ENCODE assay signal across 25 mouse cellular contexts in genomic region chr9:22718174-22718823, GRCm38 (mm10).
A peak's percentile ranks its signal among the peaks of the same experiment; 100 is the strongest.
DNase-seq lines count a peak whose midpoint lies in the region; ATAC-seq and TF ChIP-seq lines count a peak whose summit lies in the region.
"Had no signal": no experiment of that assay in that cellular context is flagged by ENCODE, and none has a peak within 500 bp of the region (broad histone marks: within the 10 kb centered on the region; RNA-seq: fewer than 3 reads in every experiment).

No protein-coding gene starts in this region.

- no peak for ATAC-seq in liver, postnatal 0 days
- ATAC-seq in megakaryocyte, adult 5-6 weeks (ENCODE audit: poor library complexity, severe bottlenecking) = no peak
- ATAC-seq in intestine, postnatal 0 days = peak; percentile 84
- ATAC-seq: activated CD4-positive, CD25-positive, alpha-beta regulatory T cell, adult 4 months; forebrain, embryonic 16.5 days; hindbrain, embryonic 16.5 days; midbrain, embryonic 15.5 days had no signal

- H3K9ac ChIP-seq in liver, postnatal 0 days (replicated peaks) = no peak overlapping the region
- no peak overlapping the region for H3K9ac ChIP-seq in intestine, postnatal 0 days (ENCODE audit: low read depth, low read length)
- H3K9ac ChIP-seq: limb, embryonic 15.5 days; liver, embryonic 15.5 days; midbrain, embryonic 15.5 days; neural tube, embryonic 12.5 days had no signal

- 44% methylated on average over 8 of the region's 8 CpGs for WGBS in liver, postnatal 0 days (ENCODE audit: insufficient replicate concordance)
- WGBS in intestine, postnatal 0 days = 31% methylated on average over 8 of the region's 8 CpGs
- 80% methylated on average over 8 of the region's 8 CpGs for WGBS in limb, embryonic 10.5 days
- WGBS in cerebellum, adult 2 months = 86% methylated on average over 8 of the region's 8 CpGs

- TF ChIP-seq EP300 in liver, postnatal 0 days (IDR thresholded peaks at IDR 0.05; ENCODE audit: low read depth) = no peak

- no peak overlapping the region for H3K27ac ChIP-seq in liver, postnatal 0 days (ENCODE audit: low read depth)
- H3K27ac ChIP-seq in intestine, postnatal 0 days (ENCODE audit: low read depth, low read length) = no peak overlapping the region
- no peak overlapping the region for H3K27ac ChIP-seq in limb, embryonic 10.5 days
- H3K27ac ChIP-seq in cerebellum, adult 2 months (ENCODE audit: insufficient read depth, low read length) = no peak overlapping the region
- H3K27ac ChIP-seq: forebrain, embryonic 10.5 days; hindbrain, embryonic 10.5 days; kidney, postnatal 0 days; left cerebral cortex, adult 2 months; limb, embryonic 15.5 days; liver, embryonic 15.5 days; midbrain, embryonic 15.5 days; neural tube, embryonic 12.5 days had no signal

- H3K4me1 ChIP-seq in liver, postnatal 0 days (ENCODE audit: insufficient read depth) = no peaks in the 10 kb centered on the region
- peaks cover 19% of the 10 kb centered on the region for H3K4me1 ChIP-seq in megakaryocyte, embryonic 14.5 days
- no peaks in the 10 kb centered on the region for H3K4me1 ChIP-seq in intestine, postnatal 0 days (replicated peaks; ENCODE audit: control insufficient read depth, insufficient read depth, low read length)
- 0 out of 2 replicates have a peak, but pooled peaks cover 3% of the 10 kb centered on the region for H3K4me1 ChIP-seq in limb, embryonic 10.5 days
- H3K4me1 ChIP-seq in cerebellum, adult 2 months (ENCODE audit: control insufficient read depth, insufficient read depth, low read length) = no peaks in the 10 kb centered on the region
- H3K4me1 ChIP-seq: limb, embryonic 15.5 days; liver, embryonic 15.5 days; midbrain, embryonic 15.5 days; neural tube, embryonic 12.5 days had no signal

- no peak overlapping the region for H3K4me2 ChIP-seq in liver, postnatal 0 days (ENCODE audit: low read depth, low read length)
- peak overlapping the region; percentile 13; the same call in 1 of the 2 replicates for H3K4me2 ChIP-seq in intestine, postnatal 0 days (replicated peaks; ENCODE audit: low read depth)
- H3K4me2 ChIP-seq: heart, embryonic 11.5 days; limb, embryonic 15.5 days; liver, embryonic 15.5 days; midbrain, embryonic 15.5 days; neural tube, embryonic 12.5 days had no signal

- H3K4me3 ChIP-seq in liver, postnatal 0 days (ENCODE audit: low read depth, low read length) = no peak overlapping the region
- peak overlapping the region; percentile 44 for H3K4me3 ChIP-seq in megakaryocyte, embryonic 14.5 days (replicated peaks)
- H3K4me3 ChIP-seq in intestine, postnatal 0 days (ENCODE audit: low read depth, low read length) = no peak overlapping the region
- no peak overlapping the region for H3K4me3 ChIP-seq in limb, embryonic 10.5 days
- no peak overlapping the region for H3K4me3 ChIP-seq in cerebellum, adult 2 months (replicated peaks; ENCODE audit: insufficient read depth, low read depth, low read length)
- H3K4me3 ChIP-seq: forebrain, embryonic 10.5 days; hindbrain, embryonic 10.5 days; left cerebral cortex, adult 2 months; limb, embryonic 15.5 days; liver, embryonic 15.5 days; midbrain, embryonic 15.5 days; neural tube, embryonic 12.5 days had no signal

- no peak for TF ChIP-seq CTCF in liver, postnatal 0 days (IDR thresholded peaks at IDR 0.05; ENCODE audit: low read depth)
- no peak for TF ChIP-seq CTCF in intestine, postnatal 0 days (IDR thresholded peaks at IDR 0.05; ENCODE audit: low read depth)
- no peak for TF ChIP-seq CTCF in cerebellum, adult 2 months (IDR thresholded peaks at IDR 0.05; ENCODE audit: borderline replicate concordance, insufficient read depth, low read depth, low read length)

- DNase-seq in liver = peak; percentile 47
- no peak for DNase-seq in liver, postnatal 0 days
- DNase-seq in right cerebral cortex, postnatal 14 days = no peak
- DNase-seq in limb, embryonic 10.5 days (ENCODE audit: low spot score) = no peak
- DNase-seq in cerebellum, adult 2 months = no peak
- DNase-seq: adrenal gland, postnatal 10 days; cerebellum, adult 8-10 months; gastrocnemius, postnatal 10 days; kidney, adult 18-20 months; right cerebral cortex, adult 18-20 months had no signal

- H3K27me3 ChIP-seq in liver, postnatal 0 days (ENCODE audit: insufficient read depth, low read length) = no peaks in the 10 kb centered on the region
- peaks cover 2% of the 10 kb centered on the region for H3K27me3 ChIP-seq in megakaryocyte, embryonic 14.5 days (replicated peaks)
- H3K27me3 ChIP-seq in intestine, postnatal 0 days (replicated peaks; ENCODE audit: control insufficient read depth, insufficient read depth, low read length) = no peaks in the 10 kb centered on the region
- 0 out of 2 replicates have a peak, but pooled peaks cover 3% of the 10 kb centered on the region for H3K27me3 ChIP-seq in limb, embryonic 10.5 days (ENCODE audit: low read depth, poor library complexity, severe bottlenecking)
- no peaks in the 10 kb centered on the region for H3K27me3 ChIP-seq in cerebellum, adult 2 months (ENCODE audit: control insufficient read depth, insufficient read depth, low read length)
- H3K27me3 ChIP-seq: limb, embryonic 15.5 days; liver, embryonic 15.5 days; midbrain, embryonic 15.5 days; neural tube, embryonic 12.5 days had no signal

- no peak for TF ChIP-seq POLR2A in cerebellum, adult 2 months (IDR thresholded peaks at IDR 0.05; ENCODE audit: borderline replicate concordance, insufficient read depth, low read length)

- H3K36me3 ChIP-seq in liver, postnatal 0 days (replicated peaks; ENCODE audit: insufficient read depth, low read length) = no peaks in the 10 kb centered on the region
- H3K36me3 ChIP-seq in megakaryocyte, embryonic 14.5 days (replicated peaks; ENCODE audit: low read length) = no peaks in the 10 kb centered on the region
- H3K36me3 ChIP-seq in intestine, postnatal 0 days (ENCODE audit: control insufficient read depth, insufficient read depth) = no peaks in the 10 kb centered on the region
- no peaks in the 10 kb centered on the region for H3K36me3 ChIP-seq in limb, embryonic 10.5 days
- H3K36me3 ChIP-seq: forebrain, embryonic 10.5 days; hindbrain, embryonic 10.5 days; limb, embryonic 15.5 days; liver, embryonic 15.5 days; midbrain, embryonic 15.5 days; neural tube, embryonic 12.5 days had no signal

- H3K9me3 ChIP-seq in liver, postnatal 0 days (ENCODE audit: low read length) = no peaks in the 10 kb centered on the region
- no peaks in the 10 kb centered on the region for H3K9me3 ChIP-seq in megakaryocyte, embryonic 14.5 days
- H3K9me3 ChIP-seq in intestine, postnatal 0 days (ENCODE audit: control insufficient read depth) = no peaks in the 10 kb centered on the region
- H3K9me3 ChIP-seq in limb, embryonic 10.5 days (replicated peaks) = no peaks in the 10 kb centered on the region
- H3K9me3 ChIP-seq: forebrain, embryonic 10.5 days; hindbrain, embryonic 10.5 days; limb, embryonic 15.5 days; liver, embryonic 15.5 days; midbrain, embryonic 15.5 days; neural tube, embryonic 12.5 days had no signal
